Mouse (Mus musculus) heart, adult 9 months (tissue): ENCODE measurements around the gene Pnrc1.

ENCODE experiments used
- DNase-seq, 2 experiments: peaks; one replicate each; pipeline ENCODE4 v3.0.0; 2022; ENCODE audit warnings: low spot score in 2 of 2

The Pnrc1 gene

GRCm38 (mm10) chr4:33270386-33271314, 19.3 kb downstream of the Pnrc1 start:
- DNase-seq = no peak

- DNase-seq = no peak
Measured at GRCm38 (mm10) chr4:33264979-33265726, 24.8 kb downstream of the Pnrc1 start.

GRCm38 (mm10) chr4:33262897-33263296, 27.1 kb downstream of the Pnrc1 start:
- DNase-seq = no peak

- DNase-seq = peak; percentile 95
Measured at GRCm38 (mm10) chr4:33261311-33261753, 28.6 kb downstream of the Pnrc1 start.

GRCm38 (mm10) chr4:33260311-33260710, 29.7 kb downstream of the Pnrc1 start:
- no peak for DNase-seq

- DNase-seq = no peak
Measured at GRCm38 (mm10) chr4:33257263-33257964, 32.5 kb downstream of the Pnrc1 start.

GRCm38 (mm10) chr4:33254706-33255105, 35.3 kb downstream of the Pnrc1 start:
- DNase-seq = no peak

- DNase-seq = no peak
Measured at GRCm38 (mm10) chr4:33250867-33251266, 39.1 kb downstream of the Pnrc1 start.

- DNase-seq = no peak
Measured at GRCm38 (mm10) chr4:33249716-33250230, 40.2 kb downstream of the Pnrc1 start.

GRCm38 (mm10) chr4:33248915-33249314, 41.0 kb downstream of the Pnrc1 start:
- DNase-seq = no peak

- DNase-seq = peak; percentile 98 to 99
Measured at GRCm38 (mm10) chr4:33248062-33248889, 41.7 kb downstream of the Pnrc1 start.

GRCm38 (mm10) chr4:33247479-33248053, 42.4 kb downstream of the Pnrc1 start:
- peak; percentile 98 for DNase-seq

GRCm38 (mm10) chr4:33245853-33246395, 44.0 kb downstream of the Pnrc1 start:
- DNase-seq = no peak

- no peak for DNase-seq
Measured at GRCm38 (mm10) chr4:33243921-33244320, 46.0 kb downstream of the Pnrc1 start.

GRCm38 (mm10) chr4:33243016-33243758, 46.8 kb downstream of the Pnrc1 start:
- DNase-seq = no peak

- no peak for DNase-seq
Measured at GRCm38 (mm10) chr4:33242536-33242935, 47.4 kb downstream of the Pnrc1 start.

- DNase-seq = no peak
Measured at GRCm38 (mm10) chr4:33230881-33231280, 59.1 kb downstream of the Pnrc1 start.

GRCm38 (mm10) chr4:33229639-33230038, 60.3 kb downstream of the Pnrc1 start:
- DNase-seq = no peak

GRCm38 (mm10) chr4:33227164-33227563, 62.8 kb downstream of the Pnrc1 start:
- DNase-seq = no peak
